Mouse (Mus musculus): ENCODE measurements at regions not wholly inside any gene's neighbourhood (a gene's known extent, or its start where the extent isn't known, plus 50 kb on each side); places are given as distances from the start of the nearest gene placed in this dataset.
"Not testable (repeated sequence)": the region's sequence is repeated elsewhere in the genome, so short reads cannot be mapped to it uniquely, and the experiment has no call there.

GRCm38 (mm10) chr8:35147967-35148366, 617.6 kb upstream of the Gm19410 start:
- no peaks in the 10 kb centered on the region for H3K36me3 ChIP-seq (replicated peaks; ENCODE audit: control insufficient read depth, insufficient read depth, low read depth, low read length)
- no peak overlapping the region for H3K4me2 ChIP-seq (ENCODE audit: low read depth, low read length)
- no peak overlapping the region for H3K4me3 ChIP-seq (ENCODE audit: low read depth, low read length)
- 92% methylated on average over 8 of the region's 8 CpGs for WGBS
- H3K9me3 ChIP-seq (replicated peaks; ENCODE audit: control insufficient read depth, low read length) = no peaks in the 10 kb centered on the region
- H3K9ac ChIP-seq (replicated peaks; ENCODE audit: low read length) = no peak overlapping the region
- H3K27me3 ChIP-seq (ENCODE audit: control insufficient read depth, insufficient read depth, low read length) = no peaks in the 10 kb centered on the region
- ATAC-seq (replicated peaks; ENCODE audit: insufficient number of reproducible peaks, low FRiP score, low TSS enrichment, low read depth) (no peak), DNase-seq (ENCODE audit: low spot score) (no peak)
- no peak overlapping the region for H3K27ac ChIP-seq (replicated peaks; ENCODE audit: low read depth, low read length)
- no peaks in the 10 kb centered on the region for H3K4me1 ChIP-seq (ENCODE audit: control insufficient read depth, insufficient read depth, low read length)

GRCm38 (mm10) chr8:35152585-35152984, 613.0 kb upstream of the Gm19410 start:
- WGBS = 68% methylated on average over 8 of the region's 8 CpGs
- DNase-seq (ENCODE audit: low spot score) (no peak), ATAC-seq (replicated peaks; ENCODE audit: insufficient number of reproducible peaks, low FRiP score, low TSS enrichment, low read depth) (no peak)
- H3K27me3 ChIP-seq (ENCODE audit: control insufficient read depth, insufficient read depth, low read length) = no peaks in the 10 kb centered on the region
- H3K4me1 ChIP-seq (ENCODE audit: control insufficient read depth, insufficient read depth, low read length) = no peaks in the 10 kb centered on the region
- H3K4me3 ChIP-seq (ENCODE audit: low read depth, low read length) = no peak overlapping the region
- no peak overlapping the region for H3K9ac ChIP-seq (replicated peaks; ENCODE audit: low read length)
- H3K27ac ChIP-seq (replicated peaks; ENCODE audit: low read depth, low read length) = no peak overlapping the region
- H3K4me2 ChIP-seq (ENCODE audit: low read depth, low read length) = no peak overlapping the region
- no peaks in the 10 kb centered on the region for H3K36me3 ChIP-seq (replicated peaks; ENCODE audit: control insufficient read depth, insufficient read depth, low read depth, low read length)
- H3K9me3 ChIP-seq (replicated peaks; ENCODE audit: control insufficient read depth, low read length) = no peaks in the 10 kb centered on the region

GRCm38 (mm10) chr8:35156272-35156671, 609.3 kb upstream of the Gm19410 start:
- Histone ChIP-seq H3K4me1 (ENCODE audit: control insufficient read depth, insufficient read depth, low read length) (no peaks in the 10 kb centered on the region), H3K4me2 (ENCODE audit: low read depth, low read length) (no peak overlapping the region), H3K4me3 (ENCODE audit: low read depth, low read length) (no peak overlapping the region), H3K9me3 (replicated peaks; ENCODE audit: control insufficient read depth, low read length) (no peaks in the 10 kb centered on the region), H3K27me3 (ENCODE audit: control insufficient read depth, insufficient read depth, low read length) (no peaks in the 10 kb centered on the region), H3K9ac (replicated peaks; ENCODE audit: low read length) (no peak overlapping the region), H3K36me3 (replicated peaks; ENCODE audit: control insufficient read depth, insufficient read depth, low read depth, low read length) (no peaks in the 10 kb centered on the region), H3K27ac (replicated peaks; ENCODE audit: low read depth, low read length) (no peak overlapping the region)
- no peak for ATAC-seq (replicated peaks; ENCODE audit: insufficient number of reproducible peaks, low FRiP score, low TSS enrichment, low read depth)
- WGBS = 17% methylated on average over 5 of the region's 5 CpGs
- DNase-seq (ENCODE audit: low spot score) = peak; percentile 25

GRCm38 (mm10) chr8:35157711-35158110, 607.9 kb upstream of the Gm19410 start:
- Histone ChIP-seq H3K27me3 (ENCODE audit: control insufficient read depth, insufficient read depth, low read length) (no peaks in the 10 kb centered on the region), H3K4me1 (ENCODE audit: control insufficient read depth, insufficient read depth, low read length) (no peaks in the 10 kb centered on the region), H3K36me3 (replicated peaks; ENCODE audit: control insufficient read depth, insufficient read depth, low read depth, low read length) (no peaks in the 10 kb centered on the region), H3K4me3 (ENCODE audit: low read depth, low read length) (no peak overlapping the region), H3K9ac (replicated peaks; ENCODE audit: low read length) (no peak overlapping the region), H3K27ac (replicated peaks; ENCODE audit: low read depth, low read length) (no peak overlapping the region), H3K4me2 (ENCODE audit: low read depth, low read length) (no peak overlapping the region), H3K9me3 (replicated peaks; ENCODE audit: control insufficient read depth, low read length) (no peaks in the 10 kb centered on the region)
- DNase-seq (ENCODE audit: low spot score) (no peak), ATAC-seq (replicated peaks; ENCODE audit: insufficient number of reproducible peaks, low FRiP score, low TSS enrichment, low read depth) (no peak)
- WGBS = 79% methylated on average over 6 of the region's 6 CpGs

GRCm38 (mm10) chr8:35159329-35159728, 606.3 kb upstream of the Gm19410 start:
- peak; percentile 81 for DNase-seq (ENCODE audit: low spot score)
- H3K4me1 ChIP-seq (ENCODE audit: control insufficient read depth, insufficient read depth, low read length) = no peaks in the 10 kb centered on the region
- WGBS = 25% methylated on average over 12 of the region's 12 CpGs
- ATAC-seq (replicated peaks; ENCODE audit: insufficient number of reproducible peaks, low FRiP score, low TSS enrichment, low read depth) = no peak
- H3K36me3 ChIP-seq (replicated peaks; ENCODE audit: control insufficient read depth, insufficient read depth, low read depth, low read length) = no peaks in the 10 kb centered on the region
- no peaks in the 10 kb centered on the region for H3K9me3 ChIP-seq (replicated peaks; ENCODE audit: control insufficient read depth, low read length)
- H3K4me3 ChIP-seq (ENCODE audit: low read depth, low read length) = no peak overlapping the region
- no peak overlapping the region for H3K27ac ChIP-seq (replicated peaks; ENCODE audit: low read depth, low read length)
- no peak overlapping the region for H3K9ac ChIP-seq (replicated peaks; ENCODE audit: low read length)
- H3K27me3 ChIP-seq (ENCODE audit: control insufficient read depth, insufficient read depth, low read length) = no peaks in the 10 kb centered on the region
- no peak overlapping the region for H3K4me2 ChIP-seq (ENCODE audit: low read depth, low read length)

GRCm38 (mm10) chr8:35160230-35160629, 605.4 kb upstream of the Gm19410 start:
- Histone ChIP-seq H3K4me3 (ENCODE audit: low read depth, low read length) (no peak overlapping the region), H3K9ac (replicated peaks; ENCODE audit: low read length) (no peak overlapping the region), H3K4me1 (ENCODE audit: control insufficient read depth, insufficient read depth, low read length) (no peaks in the 10 kb centered on the region), H3K9me3 (replicated peaks; ENCODE audit: control insufficient read depth, low read length) (no peaks in the 10 kb centered on the region), H3K36me3 (replicated peaks; ENCODE audit: control insufficient read depth, insufficient read depth, low read depth, low read length) (no peaks in the 10 kb centered on the region), H3K4me2 (ENCODE audit: low read depth, low read length) (no peak overlapping the region), H3K27ac (replicated peaks; ENCODE audit: low read depth, low read length) (no peak overlapping the region), H3K27me3 (ENCODE audit: control insufficient read depth, insufficient read depth, low read length) (no peaks in the 10 kb centered on the region)
- DNase-seq (ENCODE audit: low spot score) = no peak
- WGBS = 85% methylated on average over 12 of the region's 12 CpGs
- no peak for ATAC-seq (replicated peaks; ENCODE audit: insufficient number of reproducible peaks, low FRiP score, low TSS enrichment, low read depth)

- WGBS = 87% methylated on average over 4 of the region's 4 CpGs
- not testable (repeated sequence) for H3K4me1 ChIP-seq (ENCODE audit: control insufficient read depth, insufficient read depth, low read length); H3K9ac ChIP-seq (replicated peaks; ENCODE audit: low read length); H3K4me3 ChIP-seq (ENCODE audit: low read depth, low read length); H3K36me3 ChIP-seq (replicated peaks; ENCODE audit: control insufficient read depth, insufficient read depth, low read depth, low read length); ATAC-seq (replicated peaks; ENCODE audit: insufficient number of reproducible peaks, low FRiP score, low TSS enrichment, low read depth); H3K4me2 ChIP-seq (ENCODE audit: low read depth, low read length); H3K27me3 ChIP-seq (ENCODE audit: control insufficient read depth, insufficient read depth, low read length); H3K9me3 ChIP-seq (replicated peaks; ENCODE audit: control insufficient read depth, low read length); DNase-seq (ENCODE audit: low spot score); H3K27ac ChIP-seq (replicated peaks; ENCODE audit: low read depth, low read length)
These were observed 603.4 kb upstream of the Gm19410 start for GRCm38 (mm10) chr8:35162166-35162565.

GRCm38 (mm10) chr8:35166611-35167010, 599.0 kb upstream of the Gm19410 start:
- no peaks in the 10 kb centered on the region for H3K9me3 ChIP-seq (replicated peaks; ENCODE audit: control insufficient read depth, low read length)
- ATAC-seq (replicated peaks; ENCODE audit: insufficient number of reproducible peaks, low FRiP score, low TSS enrichment, low read depth) (no peak), DNase-seq (ENCODE audit: low spot score) (no peak)
- no peak overlapping the region for H3K4me3 ChIP-seq (ENCODE audit: low read depth, low read length)
- WGBS = 85% methylated on average over 6 of the region's 6 CpGs
- no peaks in the 10 kb centered on the region for H3K36me3 ChIP-seq (replicated peaks; ENCODE audit: control insufficient read depth, insufficient read depth, low read depth, low read length)
- H3K9ac ChIP-seq (replicated peaks; ENCODE audit: low read length) = no peak overlapping the region
- no peaks in the 10 kb centered on the region for H3K4me1 ChIP-seq (ENCODE audit: control insufficient read depth, insufficient read depth, low read length)
- no peak overlapping the region for H3K4me2 ChIP-seq (ENCODE audit: low read depth, low read length)
- H3K27ac ChIP-seq (replicated peaks; ENCODE audit: low read depth, low read length) = no peak overlapping the region
- no peaks in the 10 kb centered on the region for H3K27me3 ChIP-seq (ENCODE audit: control insufficient read depth, insufficient read depth, low read length)

Data from embryonic facial prominence, embryonic 11.5 days (tissue).